Mouse (Mus musculus) liver, postnatal 0 days (tissue): Measurements from ENCODE around the gene Rapgef6. TPM values are rescaled to one million over a fixed set of nuclear protein-coding genes. Genes with fewer than 3 reads are reported as not detected.

ENCODE experiments used
- ATAC-seq: fragments of 200-750 bp; cut with Nextera tagmentation; 2 replicates; pipeline ENCODE4 v1.8.0; 2017; ENCODE audit warnings: mild to moderate bottlenecking, moderate library complexity
- DNase-seq: peaks from one replicate; pipeline ENCODE4 v3.0.0-alpha.2; 2016
- H3K27ac ChIP-seq: fragments of 300-500 bp; sonication (generic); 2 replicates; pipeline ENCODE4 v1.5.1; 2014; ENCODE audit warnings: antibody characterized with exemption, moderate library complexity, mild to moderate bottlenecking, low read depth
- H3K27me3 ChIP-seq: fragments of 300-500 bp; sonication (generic); 2 replicates; pipeline ENCODE4 v1.6.1; 2014; ENCODE audit warnings: low read length, control low read depth, mixed read lengths; ENCODE audit not compliant: insufficient read depth
- H3K36me3 ChIP-seq: fragments of 300-500 bp; sonication (generic); replicated peaks from 2 replicates; pipeline ENCODE4 v1.6.1; 2014; ENCODE audit warnings: mild to moderate bottlenecking, control low read depth, low read length, moderate library complexity, mixed read lengths; ENCODE audit not compliant: insufficient read depth
- H3K4me1 ChIP-seq: fragments of 300-500 bp; sonication (generic); 2 replicates; pipeline ENCODE4 v1.6.1; 2014; ENCODE audit warnings: antibody characterized with exemption, mild to moderate bottlenecking, control low read depth; ENCODE audit not compliant: insufficient read depth
- H3K4me2 ChIP-seq: fragments of 300-500 bp; sonication (generic); 2 replicates; pipeline ENCODE4 v1.6.1; 2014; ENCODE audit warnings: low read depth, mild to moderate bottlenecking, low read length, moderate library complexity, mixed read lengths
- H3K4me3 ChIP-seq: fragments of 300-500 bp; sonication (generic); 2 replicates; pipeline ENCODE4 v1.5.1; 2014; ENCODE audit warnings: low read depth, low read length
- H3K9ac ChIP-seq: fragments of 300-500 bp; sonication (generic); replicated peaks from 2 replicates; pipeline ENCODE4 v1.6.1; 2014; ENCODE audit warnings: mild to moderate bottlenecking, moderate library complexity
- H3K9me3 ChIP-seq: fragments of 300-500 bp; sonication (generic); 2 replicates; pipeline ENCODE4 v1.6.1; 2016; ENCODE audit warnings: mild to moderate bottlenecking, control low read depth, low read length, mixed read lengths
- CTCF ChIP-seq: sonication (generic); IDR thresholded peaks from 2 replicates; pipeline ENCODE4 v1.5.1; 2016; ENCODE audit warnings: antibody characterized with exemption, low read depth
- EP300 ChIP-seq: IDR thresholded peaks from 2 replicates; pipeline ENCODE4 v1.6.1; 2016; ENCODE audit warnings: antibody characterized with exemption, low read depth, mild to moderate bottlenecking
- WGBS: fragments of 180-500 bp; shearing (Covaris S2); extraction: QIAGEN DNeasy Blood & Tissue Kit; methylation state at CpG from one replicate; pipeline ENCODE4 v1.1.7; 2014; ENCODE audit not compliant: insufficient replicate concordance; 5-methylcytosine and 5-hydroxymethylcytosine counted together
- polyA plus RNA-seq: library from polyadenylated mRNA; unstranded; fragments of >200 nt; fragmentation: Nextera tagmentation; extraction: Ambion mirVana; gene quantifications from 2 replicates; pipeline ENCODE4 v1.2.1, GENCODE M21; 2015

The Rapgef6 gene
- polyA plus RNA-seq, 1 experiment from 2014 or later = 14.7 TPM

GRCm38 (mm10) chr11:54614560-54614959 lies 91.9 kb downstream of the Rapgef6 start:
- Histone ChIP-seq H3K27ac (no peak overlapping the region), H3K27me3 (no peaks in the 10 kb centered on the region), H3K9ac (no peak overlapping the region), H3K9me3 (no peaks in the 10 kb centered on the region), H3K4me1 (no peaks in the 10 kb centered on the region), H3K36me3 (no peaks in the 10 kb centered on the region), H3K4me2 (no peak overlapping the region), H3K4me3 (no peak overlapping the region)
- TF ChIP-seq EP300 (no peak), CTCF (no peak)
- ATAC-seq = no peak
- no peak for DNase-seq
- 88% methylated on average over 1 of the region's 1 CpGs for WGBS

- Histone ChIP-seq H3K9ac (no peak overlapping the region), H3K9me3 (no peaks in the 10 kb centered on the region), H3K27me3 (no peaks in the 10 kb centered on the region), H3K4me1 (no peaks in the 10 kb centered on the region), H3K4me3 (no peak overlapping the region), H3K27ac (no peak overlapping the region), H3K36me3 (peaks cover 7% of the 10 kb centered on the region), H3K4me2 (no peak overlapping the region)
- 34% methylated on average over 2 of the region's 2 CpGs for WGBS
- ATAC-seq = no peak
- TF ChIP-seq CTCF (no peak), EP300 (no peak)
- no peak for DNase-seq
These were observed 96.2 kb downstream of the Rapgef6 start for GRCm38 (mm10) chr11:54618841-54619240.

- no peaks in the 10 kb centered on the region for H3K27me3 ChIP-seq
- H3K4me3 ChIP-seq = no peak overlapping the region
- H3K9ac ChIP-seq = no peak overlapping the region
- H3K9me3 ChIP-seq = no peaks in the 10 kb centered on the region
- DNase-seq (no peak), ATAC-seq (no peak)
- TF ChIP-seq EP300 = no peak
- TF ChIP-seq CTCF = no peak
- peaks cover 7% of the 10 kb centered on the region for H3K36me3 ChIP-seq
- H3K4me2 ChIP-seq = no peak overlapping the region
- 93% methylated on average over 2 of the region's 2 CpGs for WGBS
- H3K27ac ChIP-seq = no peak overlapping the region
- no peaks in the 10 kb centered on the region for H3K4me1 ChIP-seq
These were observed 99.1 kb downstream of the Rapgef6 start for GRCm38 (mm10) chr11:54621725-54622124.

- ATAC-seq = no peak
These were observed 104.3 kb downstream of the Rapgef6 start for GRCm38 (mm10) chr11:54626905-54627304.

GRCm38 (mm10) chr11:54646420-54646819 lies 123.8 kb downstream of the Rapgef6 start:
- H3K9me3 ChIP-seq = no peaks in the 10 kb centered on the region
- no peak for TF ChIP-seq EP300
- no peak for TF ChIP-seq CTCF
- no peaks in the 10 kb centered on the region for H3K27me3 ChIP-seq
- H3K27ac ChIP-seq = no peak overlapping the region
- H3K9ac ChIP-seq = no peak overlapping the region
- DNase-seq = no peak
- H3K4me1 ChIP-seq = no peaks in the 10 kb centered on the region
- no peak overlapping the region for H3K4me2 ChIP-seq
- ATAC-seq = no peak
- H3K36me3 ChIP-seq = peaks cover 30% of the 10 kb centered on the region
- no peak overlapping the region for H3K4me3 ChIP-seq
- 90% methylated on average over 4 of the region's 4 CpGs for WGBS

More at GRCm38 (mm10) chr11:54626905-54627304, 104.3 kb downstream of the Rapgef6 start:
- Histone ChIP-seq H3K27me3 (no peaks in the 10 kb centered on the region), H3K27ac (no peak overlapping the region), H3K9me3 (no peaks in the 10 kb centered on the region), H3K4me3 (no peak overlapping the region), H3K4me2 (no peak overlapping the region), H3K36me3 (peaks cover 17% of the 10 kb centered on the region), H3K4me1 (no peaks in the 10 kb centered on the region), H3K9ac (no peak overlapping the region)
- 32% methylated on average over 1 of the region's 1 CpGs for WGBS
- no peak for TF ChIP-seq EP300
- no peak for TF ChIP-seq CTCF
- no peak for DNase-seq

GRCm38 (mm10) chr11:54648573-54648972 lies 125.9 kb downstream of the Rapgef6 start:
- H3K4me1 ChIP-seq = no peaks in the 10 kb centered on the region
- H3K9ac ChIP-seq = no peak overlapping the region
- H3K4me2 ChIP-seq = no peak overlapping the region
- H3K36me3 ChIP-seq = peaks cover 29% of the 10 kb centered on the region
- H3K27ac ChIP-seq = no peak overlapping the region
- no peaks in the 10 kb centered on the region for H3K9me3 ChIP-seq
- H3K4me3 ChIP-seq = no peak overlapping the region
- no peak for TF ChIP-seq CTCF
- TF ChIP-seq EP300 = no peak
- no peaks in the 10 kb centered on the region for H3K27me3 ChIP-seq
- DNase-seq (no peak), ATAC-seq (no peak)

- Histone ChIP-seq H3K4me1 (no peaks in the 10 kb centered on the region), H3K36me3 (peaks cover 31% of the 10 kb centered on the region)
- 70% methylated on average over 2 of the region's 2 CpGs for WGBS
These were observed 132.8 kb downstream of the Rapgef6 start for GRCm38 (mm10) chr11:54655420-54655819.

More at GRCm38 (mm10) chr11:54655420-54655819, 132.8 kb downstream of the Rapgef6 start:
- no peak for DNase-seq
- TF ChIP-seq EP300 (no peak), CTCF (no peak)
- no peak for ATAC-seq
- no peaks in the 10 kb centered on the region for H3K9me3 ChIP-seq
- H3K9ac ChIP-seq = no peak overlapping the region
- no peak overlapping the region for H3K4me2 ChIP-seq
- no peaks in the 10 kb centered on the region for H3K27me3 ChIP-seq
- no peak overlapping the region for H3K27ac ChIP-seq
- H3K4me3 ChIP-seq = no peak overlapping the region
